Mouse (Mus musculus) thymus, postnatal 36 days (tissue): Measurements from ENCODE around the gene Rin1.

Source experiments
- DNase-seq, 2 experiments: peaks; one replicate each; pipeline ENCODE4 v3.0.0; 2022; ENCODE audit warnings: mixed read lengths in 2 of 2

The Rin1 gene

DNA sequence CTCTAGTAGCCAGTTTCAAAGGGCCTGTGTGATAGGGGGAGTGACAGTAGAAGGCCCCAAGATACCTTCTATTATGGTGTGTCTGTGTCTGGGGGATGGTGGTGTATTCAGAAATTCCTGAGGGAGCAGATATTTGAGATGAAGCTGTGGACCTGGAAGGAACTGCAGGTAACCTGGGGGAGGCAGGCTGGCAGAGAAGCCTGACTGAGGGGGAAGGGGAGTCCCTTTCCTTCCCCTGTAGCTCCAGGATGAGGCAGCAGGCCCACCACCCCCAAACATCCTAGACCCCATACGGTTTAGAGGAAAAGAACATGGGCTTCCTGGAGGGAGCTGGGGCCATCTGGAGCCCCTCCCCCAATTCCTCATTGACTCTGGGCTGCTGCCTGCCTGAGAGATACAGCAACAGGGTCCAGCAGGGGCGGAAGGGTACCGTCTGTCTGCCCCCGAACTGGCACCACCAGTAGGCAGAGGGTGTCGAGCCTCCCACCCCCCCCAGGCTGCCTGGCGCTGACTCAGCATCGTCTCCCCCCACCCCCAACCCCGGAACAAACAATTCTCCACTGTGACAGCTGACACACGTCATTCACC lies 45.7 kb downstream of the Rin1 start:
- DNase-seq: no peak

DNA sequence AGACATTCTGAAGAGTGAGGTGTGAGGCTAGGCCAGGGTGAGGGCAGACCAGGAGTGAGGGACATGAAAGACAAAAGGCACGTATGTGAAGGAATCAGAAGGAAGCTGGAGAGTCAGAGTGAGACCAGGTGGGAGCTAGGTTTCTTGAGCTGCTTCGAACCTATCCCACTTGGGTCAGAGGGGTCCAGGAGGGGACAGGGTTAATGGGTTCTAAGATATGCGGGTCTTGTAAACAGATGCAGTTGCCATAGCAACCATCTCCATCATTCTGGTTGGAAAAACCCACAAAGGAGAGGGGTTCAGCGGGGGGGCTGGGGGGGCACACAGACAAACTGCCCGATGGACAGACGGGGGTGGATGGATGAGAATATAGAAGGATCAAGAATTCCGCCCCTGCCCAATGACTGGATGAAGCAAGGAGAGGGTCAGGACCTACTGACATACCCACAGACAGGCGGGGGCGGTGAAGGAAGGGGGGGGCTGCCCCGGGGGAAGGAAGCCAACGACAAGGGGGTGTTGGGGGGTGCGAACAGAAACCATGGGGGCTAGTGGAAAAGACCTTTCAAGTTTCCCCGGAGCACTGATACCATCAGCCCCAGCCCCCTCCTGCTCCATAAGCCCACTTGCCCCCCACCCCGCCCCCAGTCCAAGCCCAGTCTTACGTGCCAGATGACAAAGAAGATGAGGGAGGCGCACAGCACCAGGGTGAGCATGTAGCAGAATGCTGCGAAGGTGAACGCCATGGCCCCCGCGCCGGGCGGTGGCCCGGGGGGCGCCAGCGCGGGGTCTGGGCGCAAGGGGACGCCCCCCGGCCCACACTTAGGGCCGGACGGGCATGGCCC lies 47.5 kb downstream of the Rin1 start:
- DNase-seq: peak in 1 of 2 experiments; percentile 29

GRCm38 (mm10) chr19:5098363-5099143 lies 48.3 kb downstream of the Rin1 start, which contains the start of gene Cnih2:
TSS of gene Cnih2 (minus strand) at chr19:5098521.
- peak; percentile 69 to 76 for DNase-seq

- DNase-seq: no peak
Observed at GRCm38 (mm10) chr19:5106074-5106473, 55.8 kb downstream of the Rin1 start.
